Mouse (Mus musculus) liver, postnatal 0 days (tissue): ENCODE measurements around the gene Ripk3.

Experiments used
- CTCF ChIP-seq: sonication (generic); IDR thresholded peaks from 2 replicates; pipeline ENCODE4 v1.5.1; 2016; ENCODE audit warnings: antibody characterized with exemption, low read depth
- EP300 ChIP-seq: IDR thresholded peaks from 2 replicates; pipeline ENCODE4 v1.6.1; 2016; ENCODE audit warnings: antibody characterized with exemption, low read depth, mild to moderate bottlenecking

GRCm38 (mm10) chr14:55765696-55766095, 23.0 kb downstream of the Ripk3 start, which contains the start of gene Ltb4r1:
- no peak for TF ChIP-seq CTCF
- TF ChIP-seq EP300: no peak
